In the genomic region with DNA sequence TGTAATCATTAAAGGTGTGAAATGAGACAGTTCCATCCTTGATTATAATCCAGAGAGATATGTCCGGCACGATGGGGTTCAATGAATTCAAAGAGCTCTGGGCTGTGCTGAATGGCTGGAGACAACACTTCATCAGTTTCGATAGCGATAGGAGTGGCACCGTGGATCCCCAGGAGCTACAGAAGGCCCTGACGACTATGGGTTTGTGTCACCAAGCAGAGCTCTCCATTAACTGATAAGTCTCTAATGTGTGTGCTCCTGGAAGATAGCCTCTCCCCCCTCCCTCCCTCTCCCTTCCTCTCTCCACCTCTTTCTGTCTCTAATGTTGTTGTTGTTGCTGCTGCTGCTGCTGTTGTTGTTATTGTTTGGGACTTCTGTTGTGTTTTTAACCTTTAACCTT, we compare ENCODE assay signal across 17 mouse cellular contexts. TPM values are rescaled to one million over a fixed set of nuclear protein-coding genes. Genes with fewer than 3 reads are reported as not detected.
A peak's percentile ranks its signal among the peaks of the same experiment; 100 is the strongest.
DNase-seq lines count a peak whose midpoint lies in the region; ATAC-seq and TF ChIP-seq lines count a peak whose summit lies in the region.
"Had no signal": no experiment of that assay in that cellular context is flagged by ENCODE, and none has a peak within 500 bp of the region (broad histone marks: within the 10 kb centered on the region; RNA-seq: fewer than 3 reads in every experiment).

No protein-coding gene starts in this region.

- TF ChIP-seq EP300 in liver, embryonic 14.5 days (IDR thresholded peaks at IDR 0.05; ENCODE audit: low read depth): peak; percentile 81

- no peaks in the 10 kb centered on the region for H3K4me1 ChIP-seq in midbrain, embryonic 11.5 days (ENCODE audit: control insufficient read depth, insufficient read depth, low read length)
- no peaks in the 10 kb centered on the region for H3K4me1 ChIP-seq in midbrain, postnatal 0 days (ENCODE audit: insufficient read depth, low read length)
- H3K4me1 ChIP-seq in liver, embryonic 14.5 days (replicated peaks; ENCODE audit: control insufficient read depth in 2 of 2, insufficient read depth in 2 of 2, low read length in 1 of 2): peaks cover 17% of the 10 kb centered on the region in 2 experiments
- no peaks in the 10 kb centered on the region for H3K4me1 ChIP-seq in hindbrain, embryonic 10.5 days (replicated peaks)
- H3K4me1 ChIP-seq: hindbrain, embryonic 15.5 days; lung, embryonic 15.5 days; neural tube, embryonic 12.5 days had no signal

- H3K4me3 ChIP-seq in midbrain, embryonic 11.5 days (ENCODE audit: low read depth, low read length): no peak overlapping the region
- no peak overlapping the region for H3K4me3 ChIP-seq in midbrain, postnatal 0 days (ENCODE audit: low read depth, low read length)
- H3K4me3 ChIP-seq in liver, embryonic 14.5 days (ENCODE audit: insufficient read depth in 1 of 2, low read depth in 2 of 2, low read length in 2 of 2): 0 out of 4 replicates have a peak overlapping the region, but pooled peaks of 1 of the 2 experiments have one; percentile 20
- no peak overlapping the region for H3K4me3 ChIP-seq in hindbrain, embryonic 10.5 days
- H3K4me3 ChIP-seq: gastrocnemius, adult 2 months; heart, adult 2 months; hindbrain, embryonic 15.5 days; lung, embryonic 15.5 days; neural tube, embryonic 12.5 days had no signal

- no peaks in the 10 kb centered on the region for H3K27me3 ChIP-seq in midbrain, embryonic 11.5 days (ENCODE audit: control insufficient read depth, insufficient read depth, low read length)
- H3K27me3 ChIP-seq in midbrain, postnatal 0 days (ENCODE audit: insufficient read depth, low read length): no peaks in the 10 kb centered on the region
- H3K27me3 ChIP-seq in liver, embryonic 14.5 days (ENCODE audit: control insufficient read depth, insufficient read depth, low read length): no peaks in the 10 kb centered on the region
- H3K27me3 ChIP-seq in hindbrain, embryonic 10.5 days (ENCODE audit: insufficient read depth, poor library complexity, severe bottlenecking): no peaks in the 10 kb centered on the region
- H3K27me3 ChIP-seq: hindbrain, embryonic 15.5 days; lung, embryonic 15.5 days; neural tube, embryonic 12.5 days had no signal

- peak; percentile 76 for DNase-seq in midbrain, embryonic 11.5 days (ENCODE audit: low spot score, missing footprints)
- no peak for DNase-seq in midbrain, postnatal 0 days (ENCODE audit: low spot score)
- DNase-seq in liver, embryonic 14.5 days (ENCODE audit: low read depth in 3 of 3, low spot score in 3 of 3): peak; percentile 56 to 62 (median 59)
- no peak for DNase-seq in urinary bladder, adult 18-20 months (ENCODE audit: low spot score in 2 of 2)
- no peak for DNase-seq in hindbrain, embryonic 10.5 days (ENCODE audit: low spot score)
- no peak for DNase-seq in thymus, postnatal 14 days
- DNase-seq: cerebellum, postnatal 25 days; gastrocnemius, adult 2 months; heart, adult 2 months; kidney, adult 18-20 months; kidney, postnatal 25 days; spleen, adult 18-20 months; thymus, postnatal 4 days had no signal

- no peak overlapping the region for H3K27ac ChIP-seq in midbrain, embryonic 11.5 days (ENCODE audit: low read depth, low read length)
- no peak overlapping the region for H3K27ac ChIP-seq in midbrain, postnatal 0 days (ENCODE audit: low read depth, low read length)
- H3K27ac ChIP-seq in liver, embryonic 14.5 days: peak overlapping the region; percentile 61
- no peak overlapping the region for H3K27ac ChIP-seq in hindbrain, embryonic 10.5 days
- H3K27ac ChIP-seq: gastrocnemius, adult 2 months; heart, adult 2 months; hindbrain, embryonic 15.5 days; lung, embryonic 15.5 days; neural tube, embryonic 12.5 days had no signal

- H3K4me2 ChIP-seq in midbrain, embryonic 11.5 days: no peak overlapping the region
- H3K4me2 ChIP-seq in midbrain, postnatal 0 days (ENCODE audit: low read depth, low read length, poor library complexity, severe bottlenecking): no peak overlapping the region
- peak overlapping the region; percentile 57 for H3K4me2 ChIP-seq in liver, embryonic 14.5 days (ENCODE audit: low read depth)
- H3K4me2 ChIP-seq: hindbrain, embryonic 15.5 days; lung, embryonic 15.5 days; neural tube, embryonic 12.5 days had no signal

- ATAC-seq in midbrain, embryonic 11.5 days (ENCODE audit: low FRiP score): no peak
- no peak for ATAC-seq in midbrain, postnatal 0 days (ENCODE audit: low FRiP score)
- peak; percentile 98 for ATAC-seq in erythroblast, adult 5-6 weeks (replicated peaks; ENCODE audit: low FRiP score, poor library complexity, severe bottlenecking)
- peak; percentile 98 for ATAC-seq in liver, embryonic 14.5 days (ENCODE audit: insufficient read depth)

- H3K9me3 ChIP-seq in midbrain, embryonic 11.5 days (ENCODE audit: control insufficient read depth, low read length): no peaks in the 10 kb centered on the region
- H3K9me3 ChIP-seq in midbrain, postnatal 0 days (ENCODE audit: low read length): no peaks in the 10 kb centered on the region
- H3K9me3 ChIP-seq in liver, embryonic 14.5 days (ENCODE audit: control insufficient read depth, low read length): no peaks in the 10 kb centered on the region
- H3K9me3 ChIP-seq in hindbrain, embryonic 10.5 days: no peaks in the 10 kb centered on the region
- H3K9me3 ChIP-seq: hindbrain, embryonic 15.5 days; lung, embryonic 15.5 days; neural tube, embryonic 12.5 days had no signal

- WGBS in midbrain, embryonic 11.5 days: 77% methylated on average over 6 of the region's 6 CpGs
- whole genome bisulfite sequencing in midbrain, postnatal 0 days: 63% methylated on average over 6 of the region's 6 CpGs
- WGBS in liver, embryonic 14.5 days (ENCODE audit: insufficient replicate concordance): 11% methylated on average over 6 of the region's 6 CpGs
- 63% methylated on average over 6 of the region's 6 CpGs for WGBS in hindbrain, embryonic 10.5 days

- no peak for TF ChIP-seq CTCF in midbrain, postnatal 0 days (IDR thresholded peaks at IDR 0.05)
- TF ChIP-seq CTCF in liver, embryonic 14.5 days (IDR thresholded peaks at IDR 0.05; ENCODE audit: low read depth): no peak

- no peak overlapping the region for H3K9ac ChIP-seq in midbrain, embryonic 11.5 days (ENCODE audit: low read length)
- H3K9ac ChIP-seq in midbrain, postnatal 0 days (replicated peaks; ENCODE audit: low read length, poor library complexity, severe bottlenecking): no peak overlapping the region
- peak overlapping the region; percentile 37; the same call in 1 of the 2 replicates for H3K9ac ChIP-seq in liver, embryonic 14.5 days (replicated peaks)
- H3K9ac ChIP-seq: hindbrain, embryonic 15.5 days; lung, embryonic 15.5 days; neural tube, embryonic 12.5 days had no signal

- H3K36me3 ChIP-seq in midbrain, embryonic 11.5 days (ENCODE audit: control insufficient read depth, insufficient read depth, low read length): 0 out of 2 replicates have a peak, but pooled peaks cover 4% of the 10 kb centered on the region
- peaks cover 38% of the 10 kb centered on the region for H3K36me3 ChIP-seq in midbrain, postnatal 0 days (ENCODE audit: insufficient read depth, low read length)
- peaks cover 57% of the 10 kb centered on the region for H3K36me3 ChIP-seq in liver, embryonic 14.5 days (replicated peaks; ENCODE audit: control insufficient read depth, insufficient read depth, low read depth)
- peaks cover 74% of the 10 kb centered on the region for H3K36me3 ChIP-seq in hindbrain, embryonic 10.5 days

RNA-seq across cellular contexts. Expression of a gene that starts 17.3 kb away (rescaled TPM):
- polyA plus RNA-seq in midbrain, embryonic 11.5 days (2014; fragmentation: Nextera tagmentation; extraction: Ambion mirVana): 162 and 167 TPM in 2 replicates
- 84.3 and 85.6 TPM in 2 replicates for total RNA-seq in midbrain, postnatal 0 days (2014; rRNA removed)
- polyA plus RNA-seq in midbrain, postnatal 0 days (2015; fragmentation: Nextera tagmentation; extraction: Ambion mirVana): 136 and 150 TPM in 2 replicates
- total RNA-seq in erythroblast, adult 5-6 weeks (2015; ENCODE audit: low replicate concordance): 114 and 174 TPM in 2 replicates
- total RNA-seq in erythroblast, adult 5-6 weeks (2017; ENCODE audit: low replicate concordance): 63.2 and 87.3 TPM in 2 replicates
- 94.4 and 103 TPM in 2 replicates for polyA plus RNA-seq in liver, embryonic 14.5 days (2012; rRNA removed)
- polyA plus RNA-seq in liver, embryonic 14.5 days (2014; fragmentation: Nextera tagmentation; extraction: Ambion mirVana): 222 and 228 TPM in 2 replicates
- polyA plus RNA-seq in hindbrain, embryonic 10.5 days (2016; fragmentation: Nextera tagmentation; extraction: Ambion mirVana): 193 and 194 TPM in 2 replicates

Comparison
In these comparisons a context has a peak if more than half of its experiments do, and no peak if none do; other contexts are left out.
1. DNase-seq: peak in midbrain, embryonic 11.5 days (single experiment) and liver, embryonic 14.5 days (3 of 3); none in midbrain, postnatal 0 days (single experiment), urinary bladder, adult 18-20 months (0 of 2), hindbrain, embryonic 10.5 days (single experiment) and thymus, postnatal 14 days (single experiment).
2. ATAC-seq: peak in erythroblast, adult 5-6 weeks (single experiment) and liver, embryonic 14.5 days (single experiment); none in midbrain, embryonic 11.5 days (single experiment) and midbrain, postnatal 0 days (single experiment).